Mouse (Mus musculus) embryo, embryonic 9.5 days (tissue): ENCODE results near the gene Mcat.

Source experiments
- DNase-seq: peaks from one replicate; pipeline ENCODE4 v3.0.0-alpha.2; 2017; ENCODE audit errors: extremely low spot score

Gene Mcat

GRCm38 (mm10) chr15:83563327-83563856 is at the start of gene Mcat, which contains the start of gene Tspo:
Gene Mcat, minus strand, starts transcription at chr15:83563787.
Gene Tspo, plus strand, starts transcription at chr15:83563592.
- peak; percentile 75 for DNase-seq

GRCm38 (mm10) chr15:83607115-83607802 is 43.7 kb upstream of the Mcat start:
- DNase-seq, result peak; percentile 66

GRCm38 (mm10) chr15:83606700-83607099 is 43.1 kb upstream of the Mcat start:
- no peak for DNase-seq

GRCm38 (mm10) chr15:83606216-83606615 is 42.6 kb upstream of the Mcat start:
- DNase-seq, result no peak

- DNase-seq, result no peak
Measured at GRCm38 (mm10) chr15:83603426-83603825, 39.8 kb upstream of the Mcat start.

GRCm38 (mm10) chr15:83603046-83603396 is 39.4 kb upstream of the Mcat start:
- no peak for DNase-seq

- no peak for DNase-seq
Measured at GRCm38 (mm10) chr15:83602372-83603045, 38.9 kb upstream of the Mcat start.

- no peak for DNase-seq
Measured at GRCm38 (mm10) chr15:83601185-83601584, 37.6 kb upstream of the Mcat start.

- no peak for DNase-seq
Measured at GRCm38 (mm10) chr15:83596833-83597232, 33.2 kb upstream of the Mcat start.

GRCm38 (mm10) chr15:83595364-83595711 is 31.8 kb upstream of the Mcat start:
- DNase-seq, result no peak

GRCm38 (mm10) chr15:83594513-83595363 is 31.2 kb upstream of the Mcat start, which contains the start of gene Ttll12:
Gene Ttll12, minus strand, starts transcription at chr15:83595157.
- peak; percentile 92 for DNase-seq

GRCm38 (mm10) chr15:83593702-83594512 is 30.3 kb upstream of the Mcat start:
- peak; percentile 38 for DNase-seq

- DNase-seq, result no peak
Measured at GRCm38 (mm10) chr15:83593189-83593585, 29.6 kb upstream of the Mcat start.

GRCm38 (mm10) chr15:83592260-83593188 is 28.9 kb upstream of the Mcat start:
- DNase-seq, result no peak

- no peak for DNase-seq
Measured at GRCm38 (mm10) chr15:83591758-83592157, 28.2 kb upstream of the Mcat start.

- no peak for DNase-seq
Measured at GRCm38 (mm10) chr15:83590841-83591240, 27.3 kb upstream of the Mcat start.

GRCm38 (mm10) chr15:83584741-83585220 is 21.2 kb upstream of the Mcat start:
- DNase-seq, result no peak

GRCm38 (mm10) chr15:83583419-83584156 is 20.0 kb upstream of the Mcat start:
- no peak for DNase-seq

GRCm38 (mm10) chr15:83582931-83583330 is 19.3 kb upstream of the Mcat start:
- no peak for DNase-seq
